Mouse (Mus musculus) layer of hippocampus, adult 9-10 months (tissue): ENCODE data around the gene Dll1.

Source experiments
- DNase-seq: peaks from one replicate; pipeline ENCODE4 v3.0.0; 2022; ENCODE audit warnings: low spot score

Gene Dll1

DNA sequence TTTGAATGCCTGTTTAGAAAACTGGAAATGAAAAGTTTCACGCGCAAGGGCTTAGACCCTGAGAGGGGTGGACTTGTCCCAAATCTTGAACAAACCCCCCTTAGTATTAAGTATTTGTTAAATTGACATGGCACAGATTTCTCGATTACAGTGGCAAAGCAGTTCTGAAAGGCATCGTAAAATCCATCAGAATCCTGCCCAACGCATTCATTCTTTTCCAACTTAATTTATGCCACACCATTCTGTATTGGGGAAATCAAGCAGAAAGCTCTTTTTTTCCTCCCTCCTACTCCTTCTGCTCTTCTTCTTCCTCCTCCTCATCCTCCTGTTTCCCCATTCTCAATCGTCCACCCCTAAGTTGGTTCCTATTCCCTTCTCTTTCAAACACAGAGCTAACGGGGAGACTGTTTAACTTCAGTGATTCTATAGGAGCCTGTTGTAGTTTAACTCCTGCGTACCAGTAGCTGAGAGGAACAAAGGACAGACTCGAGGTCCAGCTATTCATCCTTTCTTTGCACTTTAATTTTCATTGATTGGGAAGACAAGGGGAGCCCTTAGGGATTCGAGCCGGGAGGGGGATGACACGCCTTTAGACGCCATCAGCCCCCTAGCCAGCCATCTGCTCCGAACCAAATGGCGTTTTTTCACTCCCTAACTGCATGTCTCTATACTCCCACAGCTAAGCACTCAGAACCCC is 1.9 kb upstream of the Dll1 start:
- DNase-seq: no peak

DNA sequence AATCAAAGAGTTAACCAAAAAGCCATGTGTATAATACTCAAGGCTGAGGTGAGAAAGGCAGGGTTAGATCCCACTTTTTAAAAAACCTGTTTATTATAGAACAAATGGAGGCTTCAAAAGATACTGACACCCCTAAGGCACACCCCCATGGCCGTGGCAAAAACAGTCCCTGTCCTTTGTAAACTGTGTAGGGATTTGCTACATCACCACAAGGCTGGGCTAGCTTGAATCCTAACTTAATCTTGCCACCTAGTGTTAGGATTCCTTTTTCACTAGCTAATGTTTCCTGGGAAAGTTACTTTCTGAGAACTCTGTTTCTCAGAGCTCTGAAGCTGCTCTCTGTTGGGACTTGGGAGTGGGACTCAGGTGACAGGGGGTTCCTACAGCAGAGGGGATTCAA is 1.2 kb upstream of the Dll1 start:
- DNase-seq: no peak

DNA sequence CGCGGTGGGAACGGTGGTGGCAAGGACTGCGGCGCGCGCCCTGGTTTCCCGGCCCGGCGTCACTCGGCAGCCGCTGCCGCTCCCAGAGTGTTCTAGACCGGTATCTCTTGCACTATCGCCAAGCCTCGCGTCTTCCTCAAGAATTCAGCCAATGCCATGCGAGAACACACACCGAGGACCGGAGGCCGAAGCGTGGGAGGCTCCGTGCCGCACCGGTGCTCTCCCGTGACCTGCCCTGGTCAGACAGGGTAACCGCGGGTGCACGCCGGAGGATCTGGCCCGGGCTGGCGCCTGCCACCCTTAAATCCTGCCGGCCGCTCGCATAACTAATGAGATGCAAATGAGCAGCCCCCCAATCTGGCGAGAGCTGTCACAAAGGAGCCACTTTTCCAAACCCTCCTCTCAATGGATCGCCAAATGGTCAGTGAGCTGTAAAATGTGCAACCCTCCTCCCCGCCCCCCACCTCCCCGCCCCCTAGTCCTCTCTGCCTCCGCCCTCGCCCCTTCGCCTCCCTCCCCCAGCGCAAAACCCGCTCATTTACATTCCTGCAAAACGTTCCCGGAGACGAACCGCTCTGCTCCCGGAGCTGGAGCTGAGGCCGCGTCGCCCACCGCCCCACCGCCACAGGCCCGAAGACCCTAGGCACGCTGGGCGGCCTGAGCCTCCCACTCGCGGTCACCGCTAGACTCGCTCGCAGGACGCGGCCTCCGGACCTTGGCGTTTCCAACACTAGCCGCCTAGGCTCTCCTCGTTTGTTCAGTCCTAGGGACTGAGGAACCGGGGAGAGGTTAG is 775 bp downstream of the Dll1 start:
- no peak for DNase-seq

DNA sequence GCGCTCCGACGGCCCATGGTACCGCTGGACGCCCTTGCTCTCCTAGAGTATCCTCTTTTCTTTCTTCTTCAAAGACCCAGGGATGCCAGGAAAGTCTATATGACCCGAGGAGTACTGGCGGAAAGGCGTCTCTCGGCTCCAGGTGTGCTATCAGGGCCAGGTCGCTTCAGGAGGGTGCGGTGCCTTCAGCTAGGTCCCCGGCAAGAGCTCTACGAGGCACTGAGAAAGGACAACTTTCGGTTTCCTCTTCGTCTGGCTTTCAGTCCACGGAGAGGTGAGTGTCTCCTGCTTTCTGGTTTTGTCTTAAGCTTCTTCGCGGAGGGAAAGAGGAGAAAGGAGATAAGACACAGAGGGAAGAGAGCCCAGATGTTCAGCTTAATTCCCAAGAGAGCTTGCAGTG is 1.4 kb downstream of the Dll1 start:
- DNase-seq: no peak

DNA sequence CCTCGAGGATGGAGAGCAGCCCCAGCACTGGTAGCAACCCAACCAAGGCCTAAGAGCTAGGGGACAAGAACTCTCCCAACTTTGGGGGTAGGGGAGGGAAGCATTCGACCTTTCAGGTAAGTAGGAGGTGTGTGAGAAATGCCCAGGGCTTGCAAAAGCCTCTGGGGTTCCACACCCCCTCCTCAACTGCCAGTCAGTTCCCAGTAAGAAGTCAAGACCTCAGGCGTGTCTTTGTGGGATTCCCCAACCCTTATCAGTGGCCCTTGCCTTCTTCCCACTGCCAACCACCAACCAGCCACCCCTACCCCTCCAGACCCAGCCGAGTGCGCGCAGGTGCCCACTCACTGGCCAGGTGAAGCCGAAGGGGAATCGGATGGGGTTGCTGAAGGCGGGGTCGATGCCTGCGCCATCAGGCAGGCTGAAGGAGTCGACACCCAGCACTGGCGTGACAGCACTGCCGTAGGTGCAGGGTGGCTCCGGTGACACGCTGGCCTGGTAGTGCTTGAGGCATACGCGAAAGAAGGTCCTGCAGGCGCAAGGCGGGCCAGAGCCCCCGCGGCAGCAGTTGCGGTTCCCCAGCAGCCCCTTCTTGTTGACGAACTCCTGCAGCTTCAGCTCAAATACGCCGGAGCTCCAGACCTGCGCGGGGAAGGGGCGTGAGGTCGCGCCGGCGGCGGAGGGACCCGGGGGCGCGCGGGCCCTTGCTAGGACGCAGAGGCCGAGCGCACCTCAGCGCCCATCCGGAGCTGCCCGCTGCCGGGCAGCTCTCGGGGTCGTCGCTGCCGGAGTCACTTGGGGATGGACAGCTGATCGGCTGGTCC is 2.1 kb downstream of the Dll1 start:
- DNase-seq: no peak

DNA sequence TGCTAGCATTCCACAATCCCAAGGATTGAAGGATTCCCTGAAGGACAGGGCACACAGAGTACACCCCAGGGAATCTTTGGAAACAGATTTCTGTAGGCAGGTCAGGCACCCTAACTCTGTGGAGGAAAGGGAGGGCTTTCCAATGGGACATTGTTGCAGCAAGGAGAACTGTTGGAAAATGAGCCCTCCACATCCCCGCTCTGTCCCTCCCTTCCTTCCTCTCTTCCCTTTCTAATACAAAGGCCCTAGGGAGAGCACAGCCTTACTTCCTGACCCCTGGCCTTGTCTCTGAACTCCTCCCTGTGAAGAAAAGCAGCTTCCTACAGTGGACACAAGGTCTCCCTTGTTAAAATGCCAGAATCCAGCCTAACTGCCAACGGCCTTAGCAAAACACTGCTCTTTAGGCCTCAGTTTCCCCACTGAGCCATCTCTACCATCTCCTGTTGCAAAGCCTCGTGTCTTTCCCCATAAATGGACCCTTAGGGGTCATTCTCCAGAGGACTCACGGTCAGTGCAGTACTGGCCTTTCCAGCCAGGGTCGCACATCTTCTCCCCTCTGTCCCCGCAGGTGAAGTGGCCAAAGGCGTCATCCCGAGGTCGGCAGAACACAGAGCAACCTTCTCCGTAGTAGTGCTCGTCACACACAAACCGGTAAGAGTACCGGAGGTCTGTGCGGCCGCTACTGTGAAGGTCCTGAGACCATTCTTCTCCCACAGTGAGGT is 3.6 kb downstream of the Dll1 start:
- DNase-seq: no peak

DNA sequence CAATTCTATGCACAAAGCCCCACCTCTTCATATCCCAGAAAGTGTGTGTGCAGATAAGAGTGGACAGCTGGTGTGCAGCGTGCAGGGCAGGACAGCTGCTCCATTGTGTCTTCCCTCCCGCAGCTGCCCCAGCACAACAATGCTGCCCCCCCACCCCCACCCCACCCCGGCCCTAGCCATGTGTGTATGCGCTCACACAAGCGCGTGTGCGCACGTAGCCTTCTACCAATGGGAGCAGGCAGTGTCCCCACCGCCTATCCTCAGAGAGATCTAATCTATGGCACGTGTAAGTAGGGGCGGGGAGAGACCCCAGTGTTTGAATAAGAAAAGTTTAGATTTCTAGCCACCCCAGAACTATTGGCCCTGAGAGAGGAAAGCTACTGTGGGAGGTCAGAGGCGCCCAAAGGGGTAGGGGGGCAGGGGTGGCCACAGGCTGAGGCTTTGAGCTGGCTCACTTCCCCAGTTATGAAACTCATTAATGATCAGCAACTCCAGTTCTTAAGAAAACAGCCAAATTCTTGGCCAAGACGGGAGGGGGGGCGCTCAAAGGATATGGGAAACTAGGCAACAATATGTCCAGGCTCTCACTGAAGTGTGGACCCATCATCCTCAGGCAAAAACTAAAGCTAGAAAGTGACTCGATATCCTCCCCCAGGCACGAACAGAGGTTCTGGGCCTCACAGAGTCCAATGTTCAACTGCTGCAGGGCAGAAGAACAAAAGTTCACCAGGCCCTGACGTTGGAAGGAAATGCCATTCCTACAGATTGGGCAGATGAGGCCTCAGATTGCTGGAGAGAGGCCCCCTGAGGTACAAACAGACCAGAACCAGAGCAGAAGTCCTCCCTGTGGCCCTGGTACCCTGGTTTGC is 4.5 kb downstream of the Dll1 start:
- DNase-seq: no peak

DNA sequence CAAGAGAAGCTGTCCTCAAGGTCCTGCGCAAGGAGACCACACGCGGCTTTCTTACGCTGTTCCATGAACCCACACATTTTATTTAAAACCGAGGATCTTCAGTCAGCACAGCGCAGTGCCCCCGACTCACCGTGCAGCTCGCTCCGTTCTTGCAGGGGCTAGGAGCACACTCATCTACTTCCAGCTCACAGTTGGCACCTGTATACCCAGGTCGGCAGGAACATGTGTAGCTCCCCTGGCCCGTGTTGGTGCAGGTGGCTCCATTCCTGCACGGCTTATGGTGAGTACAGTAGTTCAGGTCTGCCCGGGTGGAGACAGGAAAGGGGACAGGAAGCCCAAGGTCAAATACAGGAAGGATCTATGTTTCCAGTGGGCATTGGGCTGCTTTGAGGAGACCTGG is 6.3 kb downstream of the Dll1 start:
- no peak for DNase-seq

DNA sequence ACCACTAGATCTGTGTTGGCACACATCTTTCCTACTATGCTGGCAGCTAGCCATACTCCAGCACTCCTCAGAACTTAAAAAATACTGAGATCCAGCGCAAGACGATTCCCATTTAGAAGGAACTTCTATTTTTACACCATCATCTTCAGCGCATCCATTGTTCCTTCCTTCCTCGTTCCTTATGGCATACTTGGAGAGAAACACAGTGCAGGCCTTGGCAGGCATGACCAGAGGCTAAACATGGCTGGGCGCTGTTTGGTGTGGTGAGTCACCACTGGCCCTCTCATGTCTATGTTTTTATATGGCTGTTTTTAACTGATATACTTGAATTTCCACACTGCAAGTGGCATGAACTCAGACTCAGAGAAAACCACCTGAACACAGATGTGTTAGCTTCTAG is 11.0 kb downstream of the Dll1 start:
- no peak for DNase-seq

DNA sequence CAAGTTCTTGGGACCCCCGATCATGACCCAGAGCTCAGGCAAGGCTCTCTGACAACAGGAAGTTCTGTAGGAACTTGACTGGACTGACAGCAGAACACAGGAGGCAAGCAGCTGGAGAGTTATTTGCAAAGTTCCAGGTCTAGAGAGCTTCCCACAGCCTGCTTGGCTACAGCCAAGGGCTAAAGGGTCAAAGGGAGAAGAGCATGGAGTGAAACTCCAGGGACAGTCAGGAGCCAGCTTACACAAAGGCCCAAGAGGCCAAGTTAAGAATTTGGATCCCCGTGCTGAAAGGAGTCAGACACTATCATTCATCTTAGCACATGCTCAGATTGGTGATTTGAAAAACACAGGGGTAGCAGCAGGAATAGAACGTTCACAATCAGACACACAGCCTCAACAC is 13.0 kb downstream of the Dll1 start:
- no peak for DNase-seq

DNA sequence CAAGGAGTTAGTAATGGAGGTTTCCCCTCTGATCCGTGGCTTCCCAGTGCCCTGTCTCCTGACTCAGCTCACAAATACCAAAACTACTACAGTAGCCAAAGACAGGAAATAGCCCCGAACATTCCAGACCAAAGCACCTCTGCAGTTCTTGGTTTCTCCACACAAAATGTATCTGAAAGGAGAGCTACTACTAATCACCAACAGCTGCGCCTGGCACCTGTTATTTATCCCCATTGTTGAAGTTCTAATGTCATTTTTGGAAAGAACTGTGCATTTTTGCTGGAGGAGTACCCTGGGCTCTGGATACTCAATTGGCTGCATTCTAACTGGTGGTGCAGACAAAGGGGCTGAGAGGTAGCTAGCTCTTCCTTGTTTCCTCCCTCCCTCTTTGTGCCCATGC is 19.6 kb downstream of the Dll1 start:
- DNase-seq: no peak

DNA sequence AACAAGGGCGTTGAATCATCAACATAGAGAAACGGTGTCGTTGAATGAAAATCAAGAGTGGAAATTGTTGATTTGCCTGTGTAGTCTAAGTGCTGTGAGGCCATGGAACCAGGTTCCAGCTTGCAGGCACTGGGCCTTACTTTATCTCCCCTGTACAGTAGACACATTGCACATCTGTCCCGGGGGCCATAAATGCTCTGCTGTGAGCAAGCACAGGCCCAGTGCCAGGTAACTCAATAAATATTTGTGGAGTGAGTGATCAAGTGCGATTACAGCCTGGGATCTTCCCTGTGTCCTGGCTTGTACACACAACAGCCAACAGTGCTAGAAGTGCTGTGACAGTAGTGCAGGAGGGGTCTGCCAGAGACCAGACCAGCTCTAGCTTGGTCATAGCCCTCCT is 20.1 kb downstream of the Dll1 start:
- no peak for DNase-seq

DNA sequence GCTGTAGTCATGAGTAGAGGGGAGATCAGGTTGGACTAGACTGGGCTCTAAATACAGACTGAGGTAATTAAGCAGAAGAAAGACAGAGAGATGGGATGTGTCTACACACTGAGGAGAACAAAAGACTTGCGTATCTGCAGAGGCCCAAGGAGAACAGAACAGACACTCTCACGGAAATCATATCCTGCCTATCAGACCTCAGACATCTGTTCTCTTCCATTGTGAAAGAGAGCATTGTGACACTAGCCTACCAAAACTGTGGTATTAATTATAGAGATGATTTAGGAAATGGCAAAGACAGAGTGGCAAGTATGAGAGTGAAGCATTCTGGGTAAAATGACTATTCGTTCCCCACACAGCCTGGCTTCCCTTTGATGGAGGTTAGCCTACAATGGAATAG is 21.6 kb downstream of the Dll1 start:
- DNase-seq: no peak

DNA sequence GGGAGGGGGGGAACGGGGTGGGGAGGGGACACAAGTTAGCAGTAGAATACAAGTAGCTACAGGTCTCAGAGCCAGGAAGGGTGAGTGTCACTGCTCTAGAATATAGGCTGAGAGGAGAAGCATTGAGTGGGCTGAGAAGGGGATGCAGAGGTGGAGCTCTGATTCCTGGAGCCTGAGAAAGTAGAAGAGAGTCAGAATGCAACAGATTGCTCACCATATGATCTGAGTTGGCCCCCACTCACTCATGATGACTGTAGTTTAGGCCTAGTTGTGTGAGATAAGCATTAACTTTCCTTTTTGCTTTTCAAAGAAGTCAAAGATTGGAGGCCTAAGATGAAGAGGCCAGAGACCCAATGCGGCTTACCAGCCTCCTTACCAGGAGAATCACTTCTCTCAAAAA is 22.7 kb downstream of the Dll1 start:
- no peak for DNase-seq

DNA sequence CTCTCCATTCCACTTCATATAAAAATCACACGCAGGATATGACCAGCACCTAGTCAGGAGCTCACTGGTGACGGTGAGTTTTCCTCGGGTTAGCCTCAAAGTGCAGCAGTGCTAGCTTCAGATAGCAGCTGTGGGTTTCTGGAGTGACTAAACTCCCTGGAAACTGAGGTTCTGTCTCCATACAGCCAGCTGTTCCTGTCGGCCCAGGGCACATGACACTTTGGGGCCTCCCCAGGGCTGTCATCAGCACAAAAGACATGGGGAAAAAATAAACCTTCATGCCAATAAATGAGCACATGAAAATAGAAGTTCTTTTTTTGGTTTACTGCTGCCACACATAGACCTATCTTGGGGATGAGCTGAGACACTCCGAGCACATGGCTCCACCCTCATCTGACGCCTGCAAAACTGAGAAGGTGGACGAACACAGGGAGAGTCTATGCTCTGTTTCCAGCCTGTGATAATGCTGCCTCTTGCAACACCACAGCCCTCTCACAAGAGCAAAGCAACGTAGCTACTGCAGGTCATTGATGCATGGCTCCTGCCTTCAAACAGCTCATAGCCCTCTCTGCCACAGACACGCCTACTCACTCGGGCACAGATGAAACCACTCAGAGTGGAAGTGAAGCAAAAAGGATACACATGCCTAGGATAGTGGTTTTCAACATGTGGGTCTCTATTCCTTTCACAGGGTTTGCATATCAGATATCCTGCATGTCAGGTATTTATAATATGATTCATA is 23.6 kb downstream of the Dll1 start:
- no peak for DNase-seq

DNA sequence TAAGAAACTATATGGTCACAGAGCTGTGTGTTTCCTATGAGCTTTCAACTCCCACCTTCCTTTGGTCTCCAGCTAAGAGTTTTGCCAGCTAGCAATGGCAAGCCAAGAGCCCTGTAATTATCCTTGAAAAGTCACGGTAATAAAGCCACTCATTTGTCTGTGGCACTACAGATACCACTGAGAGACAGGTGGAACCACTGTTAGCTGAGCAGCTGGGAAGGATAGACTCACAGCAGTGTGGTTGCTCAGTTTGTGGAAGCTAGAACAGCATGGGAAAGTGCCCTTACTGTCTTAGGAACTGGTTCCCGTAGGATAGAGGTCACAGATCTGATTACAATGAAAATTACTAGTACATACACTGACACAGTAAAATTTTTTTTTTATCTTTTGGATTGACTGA is 26.5 kb downstream of the Dll1 start:
- DNase-seq: no peak

DNA sequence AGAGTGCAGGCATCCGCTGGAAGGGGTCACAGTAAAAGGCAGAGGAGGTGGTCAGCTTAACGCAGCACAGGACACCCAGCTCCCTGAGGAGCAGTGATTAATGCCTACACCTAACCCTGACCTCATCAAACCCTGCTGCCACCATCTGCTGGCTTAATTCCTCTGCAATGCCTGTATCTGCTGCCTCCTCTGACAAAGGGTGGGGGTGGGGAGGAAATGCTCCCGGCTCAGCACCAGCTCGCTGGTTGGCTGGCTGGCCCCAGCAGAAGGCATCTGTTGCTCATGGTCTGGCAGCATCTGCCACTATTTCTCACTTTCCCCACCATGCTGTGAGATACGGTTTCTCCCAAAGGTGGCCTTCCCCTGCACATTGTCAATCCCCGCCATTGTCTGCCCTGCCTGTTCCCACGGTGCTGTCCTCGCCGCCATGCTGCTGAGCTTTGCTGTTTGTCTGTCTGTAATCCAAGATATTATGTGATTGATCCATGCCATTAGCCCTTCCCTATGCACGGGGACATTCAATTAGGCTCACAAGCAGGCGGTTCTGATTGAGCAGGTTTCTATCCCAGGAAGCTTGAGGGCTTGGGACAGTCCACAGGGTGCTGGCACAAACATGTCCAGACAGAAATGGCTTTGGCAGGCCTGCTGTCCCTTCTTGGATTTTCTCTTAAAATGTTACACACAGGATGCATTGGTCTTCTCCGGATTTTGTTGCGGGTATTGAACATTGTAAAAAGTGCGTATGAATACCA is 33.4 kb downstream of the Dll1 start:
- peak; percentile 3 for DNase-seq

DNA sequence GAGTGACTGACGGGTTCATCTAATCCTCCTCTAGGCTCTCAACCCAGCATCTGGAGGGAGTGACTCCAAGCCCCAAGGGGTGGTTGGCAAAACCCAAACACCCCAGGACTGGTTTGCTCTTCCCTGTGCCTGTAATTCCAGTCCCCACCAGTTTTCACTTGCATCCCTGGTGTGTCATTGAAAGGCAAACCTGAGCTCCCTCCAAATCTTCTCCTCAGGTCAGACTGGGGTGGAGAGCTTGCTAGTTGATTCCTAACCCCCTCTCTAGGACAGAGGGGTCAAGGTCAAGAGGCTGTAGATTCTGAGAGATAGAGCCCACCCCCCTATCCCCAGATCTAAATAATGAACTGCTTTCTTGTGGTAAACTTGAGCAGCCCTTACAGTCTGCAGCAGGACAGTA is 38.8 kb downstream of the Dll1 start:
- no peak for DNase-seq

DNA sequence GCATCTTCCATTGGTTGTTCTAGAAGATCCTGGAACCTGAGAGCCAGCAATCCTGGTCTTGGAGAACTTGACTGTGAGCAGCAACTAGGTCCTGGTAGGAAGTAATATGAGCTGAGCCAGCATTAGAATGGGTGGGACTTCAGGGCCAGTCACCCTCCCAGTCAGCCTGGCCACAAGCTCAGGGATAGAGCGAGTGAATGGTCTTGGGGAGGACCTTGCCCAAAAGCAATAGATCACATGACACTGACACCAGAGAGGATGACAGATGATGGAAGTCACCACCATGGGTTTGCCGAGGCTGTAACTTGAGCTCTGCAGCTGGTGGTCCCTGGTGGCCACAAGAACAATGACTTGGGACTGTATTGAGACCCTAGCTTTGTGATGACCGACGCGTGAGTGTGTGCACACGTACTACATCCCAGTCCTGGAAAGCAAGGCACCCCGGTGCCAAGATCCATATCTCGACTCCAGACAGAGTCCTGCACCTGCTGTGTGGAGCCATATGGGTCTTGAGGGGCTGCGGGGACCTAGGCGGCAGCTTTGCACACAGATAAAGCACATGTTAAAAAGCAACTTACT is 46.8 kb downstream of the Dll1 start:
- DNase-seq: no peak

DNA sequence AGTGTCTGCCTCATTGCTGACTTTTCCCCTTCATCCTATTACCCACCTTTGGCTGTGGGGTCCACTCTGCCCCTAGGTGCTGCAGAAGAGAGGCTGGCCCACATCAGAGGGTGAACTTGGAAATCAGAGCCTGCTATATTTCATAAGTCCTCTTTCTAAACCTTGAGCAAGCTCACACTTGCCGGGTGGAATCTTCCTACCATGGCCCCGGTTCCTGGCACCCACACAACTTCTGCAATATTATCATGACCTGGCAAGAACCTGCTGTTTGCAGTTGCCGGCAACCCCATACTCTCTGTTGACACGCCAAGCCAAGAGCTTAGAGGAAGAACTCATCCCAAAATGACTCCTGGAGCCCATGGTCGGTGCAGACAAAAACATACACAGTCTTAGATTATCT is 49.6 kb downstream of the Dll1 start:
- no peak for DNase-seq
